Mouse (Mus musculus) layer of hippocampus, adult 9-10 months (tissue): ENCODE data around the gene Padi2.

Experiments used
- DNase-seq: peaks from one replicate; pipeline ENCODE4 v3.0.0; 2022; ENCODE audit warnings: low spot score

The Padi2 gene

DNA sequence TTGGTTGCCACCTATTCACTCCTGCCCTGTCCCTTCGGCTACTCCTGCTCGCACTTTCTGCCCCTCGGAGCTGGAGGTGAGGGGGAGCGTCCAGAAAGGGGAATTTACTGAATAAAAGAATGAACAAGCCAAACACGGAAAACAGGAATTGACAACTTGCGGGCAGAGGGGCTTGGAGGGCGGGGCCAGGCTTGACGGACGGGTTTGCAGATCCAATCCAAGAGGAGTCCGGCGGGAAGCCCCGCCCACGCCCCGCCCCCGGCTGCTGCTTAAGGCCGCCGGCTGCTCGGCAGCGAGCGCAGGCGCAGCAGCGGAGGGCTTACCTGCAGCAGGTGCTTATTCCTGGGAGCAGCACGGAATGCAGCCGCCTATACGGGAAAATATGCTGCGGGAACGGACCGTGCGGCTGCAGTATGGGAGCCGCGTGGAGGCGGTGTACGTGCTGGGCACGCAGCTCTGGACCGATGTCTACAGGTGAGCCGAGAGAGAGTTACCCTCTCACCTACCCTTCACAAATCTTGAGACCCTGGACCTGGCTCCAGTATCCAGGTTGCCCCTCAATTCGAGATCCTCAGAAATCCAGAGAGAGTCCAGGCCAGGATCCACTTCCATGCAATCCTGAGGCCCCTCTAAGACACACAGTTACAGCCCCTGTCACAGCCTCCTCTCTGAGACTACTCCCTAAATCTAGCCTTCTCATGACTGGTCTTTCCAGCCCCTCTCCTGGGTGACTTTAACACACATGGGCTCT, at the start of gene Padi2:
Gene Padi2 (plus strand): TSS at position 269 of the 751 bp plus-strand sequence.
- peak; percentile 42 for DNase-seq

DNA sequence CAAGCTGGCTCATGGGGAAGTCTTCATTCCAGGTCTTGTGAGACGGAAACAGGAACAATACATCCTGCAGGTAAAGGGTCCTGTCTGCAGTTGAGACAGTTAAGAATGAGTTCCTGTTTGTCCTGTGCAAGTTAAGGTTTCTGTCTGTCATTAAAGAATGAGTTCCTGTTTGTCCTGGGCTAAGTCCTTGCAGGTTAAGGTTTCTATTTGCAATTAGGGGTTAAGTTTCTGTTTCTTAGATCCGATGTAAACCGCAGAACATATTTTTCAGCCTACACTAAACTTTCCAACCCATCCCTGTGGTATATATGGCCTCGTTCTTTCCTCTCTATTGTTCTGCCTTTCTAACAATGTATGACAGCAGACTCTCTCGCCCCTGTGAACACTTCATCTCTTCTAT, 49.1 kb upstream of the Padi2 start:
- no peak for DNase-seq

GRCm38 (mm10) chr4:140857813-140858212, 48.3 kb upstream of the Padi2 start:
- no peak for DNase-seq

DNA sequence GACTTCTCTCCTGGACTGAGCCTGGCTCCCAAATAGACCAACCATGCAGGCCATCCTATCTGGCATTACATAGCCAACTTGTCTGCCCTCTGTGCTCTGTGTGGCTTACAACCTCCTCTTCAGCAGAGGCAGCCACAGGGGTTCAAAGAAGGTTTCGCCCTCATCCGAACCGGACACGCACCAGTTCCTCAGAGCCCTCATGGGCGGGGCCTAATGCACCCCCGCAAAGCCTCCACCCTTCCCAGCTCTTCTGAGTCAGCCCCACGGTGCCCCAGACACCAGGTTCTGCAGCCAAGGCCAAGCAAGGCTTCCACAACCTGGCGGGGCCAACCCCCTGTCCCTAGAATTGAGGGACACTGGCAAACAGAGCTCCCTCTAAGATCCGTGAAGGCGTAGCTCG, 46.9 kb upstream of the Padi2 start:
- no peak for DNase-seq

GRCm38 (mm10) chr4:140860125-140860766, 45.9 kb upstream of the Padi2 start:
- no peak for DNase-seq

GRCm38 (mm10) chr4:140860767-140861147, 45.4 kb upstream of the Padi2 start:
- DNase-seq: no peak

DNA sequence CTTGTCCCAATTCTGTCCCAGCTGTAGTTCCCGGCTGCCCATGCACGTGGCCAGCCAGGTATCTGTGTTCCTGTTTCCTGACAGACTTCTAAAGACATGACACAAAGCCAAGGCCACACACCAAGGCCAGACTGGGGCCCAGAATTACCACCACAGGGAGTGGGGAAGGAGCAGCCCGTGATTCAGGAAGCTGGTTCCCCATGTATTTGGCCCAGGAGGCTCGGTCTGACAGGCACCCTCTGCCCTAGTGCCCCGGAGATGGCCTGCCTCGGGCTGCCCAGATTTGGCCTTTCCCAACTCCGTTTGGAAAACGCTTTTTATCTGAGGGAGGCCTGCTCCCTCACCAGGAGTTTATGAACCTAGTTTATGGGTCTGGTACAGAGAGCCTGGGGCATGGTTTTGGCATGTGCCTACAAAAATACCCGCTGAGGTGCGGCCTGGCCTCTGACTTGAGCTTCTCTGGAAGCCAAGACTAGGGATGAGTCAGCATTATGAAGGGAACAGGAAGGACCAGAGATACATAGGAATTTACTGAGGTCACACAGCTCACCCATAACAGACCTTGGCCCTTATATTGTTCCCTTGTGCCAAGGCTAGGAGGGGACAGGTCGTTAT, 44.0 kb upstream of the Padi2 start:
- DNase-seq: no peak

GRCm38 (mm10) chr4:140868484-140869190, 37.5 kb upstream of the Padi2 start:
- DNase-seq: no peak

DNA sequence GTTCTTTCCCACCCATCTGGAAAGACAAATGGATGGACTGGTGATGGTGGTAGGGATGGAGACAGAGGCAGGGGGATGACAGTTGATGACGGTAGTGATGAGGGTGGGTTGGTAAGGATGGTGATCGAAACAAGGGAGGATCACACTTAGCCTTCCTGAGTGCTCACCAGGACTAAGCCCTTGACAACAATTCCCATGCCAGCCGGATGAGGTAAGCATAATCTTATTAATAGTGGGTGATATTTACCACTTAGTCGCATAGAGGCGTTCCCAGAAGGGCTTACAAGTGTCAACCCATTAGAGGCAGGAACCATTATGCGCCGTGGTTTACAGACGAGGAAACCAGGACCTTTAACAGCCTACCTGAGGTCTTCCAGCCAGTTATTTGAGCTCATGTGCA, 36.2 kb upstream of the Padi2 start:
- no peak for DNase-seq

GRCm38 (mm10) chr4:140870876-140871275, 35.3 kb upstream of the Padi2 start:
- DNase-seq: no peak

DNA sequence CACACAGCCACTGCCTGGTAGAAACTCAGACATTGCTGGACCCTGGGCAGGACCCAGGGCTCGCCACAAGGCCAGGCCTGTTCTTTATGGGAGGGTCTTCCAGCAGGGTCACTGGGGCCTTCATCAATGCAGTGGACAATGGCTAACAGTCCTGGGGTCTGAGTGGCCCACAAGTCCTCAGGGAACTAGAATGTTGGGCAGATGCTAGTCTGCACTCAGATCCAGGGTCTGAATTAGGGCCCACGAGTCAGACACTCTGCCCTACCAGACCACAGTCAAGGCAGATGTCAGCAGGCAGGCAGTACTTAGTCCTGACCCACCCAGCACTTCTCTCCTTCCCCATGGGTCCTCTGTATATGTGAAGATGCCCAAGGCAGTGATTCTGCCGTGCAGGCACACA, 34.8 kb upstream of the Padi2 start:
- no peak for DNase-seq

- DNase-seq: no peak
Measured at GRCm38 (mm10) chr4:140871851-140872685, 34.1 kb upstream of the Padi2 start.

DNA sequence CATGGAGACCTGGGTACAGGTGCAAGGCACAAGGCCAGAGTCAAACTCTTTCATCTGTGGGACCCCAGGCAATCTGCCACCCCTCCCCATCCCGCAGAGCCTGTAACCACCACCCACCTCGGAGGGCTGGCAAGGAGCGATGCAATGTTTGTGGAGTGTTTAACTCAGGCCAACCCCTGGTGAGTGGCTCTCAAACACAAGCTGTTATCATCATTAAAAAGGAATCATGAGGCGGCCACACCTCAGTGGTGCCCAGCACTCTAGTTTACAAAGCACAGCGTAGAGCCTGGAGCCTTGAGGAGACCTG, 33.5 kb upstream of the Padi2 start:
- no peak for DNase-seq

- no peak for DNase-seq
Measured at GRCm38 (mm10) chr4:140873011-140873410, 33.1 kb upstream of the Padi2 start.

DNA sequence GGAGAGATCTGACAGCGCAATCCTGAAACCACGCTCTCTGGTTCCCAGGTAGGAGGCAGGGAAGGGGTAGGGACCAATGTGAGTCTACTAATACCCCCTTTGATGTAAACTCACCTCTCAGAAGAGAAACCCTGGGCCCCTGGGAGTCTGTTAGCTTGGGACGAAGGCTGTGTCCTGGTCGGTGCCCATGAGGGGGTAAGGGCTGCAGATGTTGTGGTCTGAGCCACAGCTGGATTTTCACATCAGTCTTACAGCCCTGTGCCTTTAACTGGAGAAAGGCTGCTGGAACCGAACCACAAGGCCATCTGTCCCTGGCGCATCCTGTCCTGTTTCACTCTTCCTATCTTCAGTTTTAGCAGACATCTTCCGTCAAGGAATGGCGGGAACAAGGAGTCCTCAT, 30.0 kb upstream of the Padi2 start:
- no peak for DNase-seq

DNA sequence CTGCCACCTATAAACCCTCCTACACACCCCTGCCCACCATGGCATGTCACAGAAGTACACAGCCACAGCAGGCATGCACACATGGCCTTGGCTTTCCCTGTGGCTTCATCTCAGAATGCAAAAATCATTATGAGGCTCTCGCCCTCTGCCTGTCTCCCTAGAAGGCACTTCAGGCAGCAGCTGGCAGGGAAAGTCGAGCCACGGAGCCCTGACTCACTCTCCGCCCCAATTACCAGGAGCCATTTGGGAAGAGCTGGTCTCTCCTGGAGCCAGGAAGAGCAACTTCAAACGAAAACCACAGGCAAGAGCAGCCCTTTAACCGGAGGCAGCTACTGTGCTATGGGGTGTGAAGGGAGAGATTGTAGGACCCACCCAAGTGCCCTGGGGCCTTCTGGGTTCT, 29.5 kb upstream of the Padi2 start:
- no peak for DNase-seq

- no peak for DNase-seq
Measured at GRCm38 (mm10) chr4:140877441-140877840, 28.7 kb upstream of the Padi2 start.

DNA sequence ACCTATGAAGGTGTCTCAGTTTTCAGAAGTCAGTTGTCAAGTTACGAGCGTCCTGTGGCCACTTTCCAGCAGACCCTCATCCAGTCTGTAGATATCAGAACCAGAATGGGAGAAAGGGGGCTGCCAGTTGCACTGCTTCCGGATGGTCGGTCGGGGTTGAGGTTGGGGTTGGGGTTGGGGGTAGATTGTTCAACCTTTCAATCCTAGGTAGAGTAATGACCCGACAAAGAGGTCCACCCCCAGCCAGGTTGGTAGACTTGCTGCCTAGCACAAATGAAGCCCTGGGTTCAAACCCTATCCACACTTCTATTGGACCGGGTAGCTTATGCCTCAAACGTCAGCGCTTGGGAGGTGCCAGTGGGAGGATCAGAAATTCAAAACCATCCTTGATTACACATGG, 27.5 kb upstream of the Padi2 start:
- DNase-seq: no peak

- DNase-seq: no peak
Measured at GRCm38 (mm10) chr4:140879116-140879515, 27.0 kb upstream of the Padi2 start.

GRCm38 (mm10) chr4:140879739-140880138, 26.4 kb upstream of the Padi2 start:
- no peak for DNase-seq

- no peak for DNase-seq
Measured at GRCm38 (mm10) chr4:140880207-140880606, 25.9 kb upstream of the Padi2 start.

DNA sequence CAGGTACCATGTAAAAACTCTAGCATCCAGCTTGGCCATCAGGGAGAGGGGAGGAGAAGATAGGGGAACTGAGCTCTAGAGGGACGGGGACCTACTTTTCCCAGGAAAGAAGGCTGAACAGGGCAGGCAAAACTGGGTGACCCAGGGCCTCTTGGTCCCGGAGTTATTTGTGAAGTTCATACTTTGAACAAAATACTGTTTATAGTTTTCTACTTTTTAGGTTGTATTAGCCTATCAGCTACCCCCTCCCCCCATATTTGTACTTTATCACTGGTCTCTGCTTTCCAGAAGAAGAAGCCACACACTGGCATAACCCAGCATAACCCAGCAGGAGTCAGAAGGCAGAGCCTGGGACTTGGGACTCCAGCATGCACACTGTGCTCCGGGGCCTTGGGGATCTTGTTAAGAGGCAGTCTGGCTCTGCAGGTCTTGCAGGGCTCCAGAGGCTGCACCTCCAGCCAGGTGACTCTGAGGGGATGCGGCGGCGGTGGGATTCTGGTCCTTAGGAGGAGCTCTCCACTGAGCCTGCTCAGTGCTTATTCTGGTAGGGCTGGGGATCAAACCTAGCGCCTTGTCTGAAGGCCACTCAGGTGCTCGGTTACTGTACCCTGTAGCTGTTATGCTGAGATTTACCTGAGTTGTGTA, 25.0 kb upstream of the Padi2 start:
- DNase-seq: no peak
